Mouse (Mus musculus): ENCODE data around the gene Atn1. TPM values are rescaled to one million over a fixed set of nuclear protein-coding genes. Genes with fewer than 3 reads are reported as not detected.

Gene Atn1
- total RNA-seq, 2 experiments from 2014 or later = 3.0 to 25.1 TPM

DNA sequence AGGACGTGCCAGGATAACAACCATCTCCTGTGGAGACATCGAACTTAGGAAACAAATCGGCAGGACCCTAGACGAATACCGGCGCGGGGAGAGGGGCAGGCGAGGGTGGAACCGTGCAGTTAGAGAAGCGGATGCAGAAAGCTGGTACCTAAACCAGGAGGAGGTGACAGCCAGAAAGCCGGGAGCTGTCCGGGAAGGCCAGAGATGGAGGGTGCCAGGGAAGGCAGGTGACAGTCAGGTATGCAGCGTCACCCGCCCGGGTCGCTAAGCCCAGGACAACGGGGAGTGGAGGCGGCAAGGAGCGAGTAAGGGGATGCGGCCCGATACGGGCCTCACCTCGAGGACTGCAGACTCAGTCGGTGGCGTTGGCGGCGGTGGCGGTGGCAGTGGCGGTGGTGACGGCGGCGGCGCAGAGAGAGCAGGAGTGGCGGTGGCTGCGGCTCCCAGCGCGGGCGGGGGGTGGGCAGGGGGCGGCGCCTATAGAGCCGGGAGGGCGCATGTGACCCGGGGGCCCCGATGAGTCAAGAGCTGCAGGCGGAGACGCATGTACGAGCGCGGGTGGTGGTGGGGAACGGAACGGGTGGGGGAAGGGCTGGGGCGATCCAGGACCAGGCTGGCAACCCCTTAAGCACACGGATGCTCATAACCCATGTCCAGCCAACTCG is 12.9 kb upstream of the Atn1 start, which contains the start of gene Eno2:
TSS of gene Eno2 (minus strand) at position 573 of the 665 bp plus-strand sequence.
- ATAC-seq (replicated peaks; ENCODE audit: poor library complexity, severe bottlenecking) = peak; percentile 74

DNA sequence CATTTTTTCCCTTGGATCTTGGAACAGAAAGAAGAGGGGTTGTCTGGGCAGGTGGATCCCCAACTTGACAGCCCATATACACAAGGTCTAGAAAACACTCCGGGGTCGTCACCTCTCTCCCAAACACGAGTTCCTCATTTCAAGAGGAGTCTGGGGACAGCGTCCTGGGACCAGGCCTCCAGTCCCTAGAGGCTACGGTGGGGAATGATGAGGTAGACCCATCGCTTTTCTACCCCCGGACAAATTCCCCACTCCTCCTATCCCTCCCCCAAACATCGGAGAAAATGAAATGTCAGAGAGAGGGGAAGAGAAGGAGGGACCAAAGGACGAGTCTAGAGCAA is 12.3 kb upstream of the Atn1 start:
- peak; percentile 50 for ATAC-seq (replicated peaks; ENCODE audit: poor library complexity, severe bottlenecking)

DNA sequence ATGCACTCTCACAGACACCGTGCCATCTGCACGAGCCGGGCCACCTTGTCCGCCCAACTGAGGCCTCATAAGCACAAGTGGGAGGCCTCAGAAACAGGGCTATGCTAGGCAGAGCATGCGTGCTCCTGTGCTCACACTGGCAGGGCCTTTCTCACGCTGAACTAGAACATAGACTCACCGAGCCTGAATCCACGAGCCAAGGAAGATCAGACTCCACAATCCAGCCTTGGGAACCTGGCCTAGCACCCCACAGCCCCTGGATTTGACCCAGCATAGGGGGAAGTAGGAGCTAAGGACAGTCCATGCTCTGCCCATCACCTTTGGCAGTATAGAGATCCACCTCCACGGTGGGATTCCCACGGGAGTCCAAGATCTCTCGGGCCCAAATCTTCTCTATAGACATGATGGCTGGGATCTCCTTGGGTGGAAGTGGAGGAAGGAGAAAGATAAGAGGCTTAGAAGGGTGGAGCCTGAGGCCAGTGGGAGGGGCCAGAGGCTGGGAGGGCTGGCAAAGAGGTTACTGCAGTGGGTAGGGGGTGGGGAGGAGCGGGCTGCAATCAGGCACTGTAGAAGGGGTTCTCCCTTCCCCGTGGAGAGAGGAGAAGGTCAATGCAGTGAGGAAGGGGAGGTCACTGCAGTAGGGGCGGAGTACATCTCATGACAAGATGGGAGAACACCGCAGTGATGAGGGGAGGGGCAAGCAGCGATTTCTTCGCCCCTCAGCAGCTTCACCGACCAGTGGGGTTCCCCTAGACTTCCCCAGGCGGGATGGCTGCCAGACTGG is 11.8 kb upstream of the Atn1 start:
- peak; percentile 28 for ATAC-seq (replicated peaks; ENCODE audit: poor library complexity, severe bottlenecking)

DNA sequence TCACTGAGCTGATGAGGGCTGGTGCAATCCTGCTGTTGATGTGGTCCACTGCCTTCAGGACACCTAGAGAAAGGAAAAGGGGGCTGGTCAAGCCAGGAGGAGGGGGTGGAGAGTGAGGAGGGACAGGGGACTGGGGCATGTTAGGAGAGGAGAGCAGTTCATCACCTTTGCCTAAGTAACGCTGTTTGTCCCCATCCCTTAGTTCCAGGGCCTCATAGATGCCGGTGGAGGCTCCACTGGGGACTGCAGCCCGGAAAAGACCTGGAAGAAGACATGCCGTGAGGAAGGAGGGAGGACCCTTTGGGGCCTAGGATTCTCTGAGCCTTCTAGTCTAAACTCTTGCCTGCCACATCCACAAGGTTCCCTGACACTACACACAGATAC is 11.2 kb upstream of the Atn1 start:
- ATAC-seq (replicated peaks; ENCODE audit: poor library complexity, severe bottlenecking) = no peak

DNA sequence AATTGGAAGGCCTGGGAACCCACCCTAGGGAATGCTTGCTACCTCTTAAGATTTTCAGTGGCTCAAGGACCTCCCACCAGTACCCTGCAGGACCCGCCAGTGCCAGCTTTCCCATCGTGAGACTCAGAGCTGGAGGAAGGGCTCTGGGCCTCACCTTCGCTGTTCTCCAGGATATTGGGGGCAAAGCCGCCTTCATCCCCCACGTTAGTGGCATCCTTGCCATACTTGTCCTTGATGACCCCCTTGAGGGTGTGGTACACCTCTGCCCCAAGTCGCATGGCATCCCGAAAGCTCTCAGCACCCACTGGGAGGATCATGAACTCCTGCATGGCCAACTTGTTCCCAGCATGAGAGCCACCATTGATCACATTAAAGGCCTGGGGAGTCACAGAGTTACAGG is 9.6 kb upstream of the Atn1 start:
- no peak for ATAC-seq (replicated peaks; ENCODE audit: poor library complexity, severe bottlenecking)

DNA sequence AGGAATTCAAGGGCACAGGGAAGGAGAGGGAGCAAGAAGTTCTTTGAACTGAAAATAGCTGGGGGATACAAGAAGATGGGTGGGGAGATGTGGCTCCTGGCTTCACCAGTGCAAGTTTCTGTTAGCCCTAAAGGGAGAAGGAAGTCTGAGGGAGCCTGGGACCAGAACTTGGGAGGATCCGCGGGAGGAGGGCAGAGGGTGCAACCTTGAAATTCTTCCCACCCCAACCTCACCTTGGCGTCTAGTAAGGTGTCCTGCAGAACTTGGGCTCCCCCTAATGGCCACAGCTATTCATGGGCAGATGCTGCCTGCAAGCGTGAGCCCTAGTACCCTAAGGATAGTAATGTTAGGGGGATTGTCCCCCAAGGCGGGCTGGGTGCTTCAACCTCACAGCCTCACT is 2.9 kb upstream of the Atn1 start:
- ATAC-seq (replicated peaks; ENCODE audit: poor library complexity, severe bottlenecking) = peak; percentile 87

DNA sequence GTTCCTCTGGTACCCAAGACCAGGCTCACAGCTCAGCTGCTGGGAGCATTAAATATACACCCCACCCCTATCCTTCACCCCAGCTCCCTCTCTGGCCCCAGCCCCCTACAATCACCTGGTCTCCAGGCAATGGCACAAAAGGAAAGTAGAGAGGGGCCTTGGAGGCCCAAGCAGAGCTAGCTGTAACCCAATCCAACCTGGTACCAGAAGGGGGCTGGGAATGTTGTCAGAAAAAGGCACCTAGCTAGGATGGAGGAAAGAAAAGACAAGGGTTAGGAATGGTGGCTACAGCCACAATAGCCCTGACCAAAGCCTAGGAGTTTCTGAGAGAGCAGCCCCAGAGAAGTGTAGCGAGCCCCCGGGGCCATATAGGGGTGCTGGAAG is 2.5 kb upstream of the Atn1 start:
- no peak for ATAC-seq (replicated peaks; ENCODE audit: poor library complexity, severe bottlenecking)

DNA sequence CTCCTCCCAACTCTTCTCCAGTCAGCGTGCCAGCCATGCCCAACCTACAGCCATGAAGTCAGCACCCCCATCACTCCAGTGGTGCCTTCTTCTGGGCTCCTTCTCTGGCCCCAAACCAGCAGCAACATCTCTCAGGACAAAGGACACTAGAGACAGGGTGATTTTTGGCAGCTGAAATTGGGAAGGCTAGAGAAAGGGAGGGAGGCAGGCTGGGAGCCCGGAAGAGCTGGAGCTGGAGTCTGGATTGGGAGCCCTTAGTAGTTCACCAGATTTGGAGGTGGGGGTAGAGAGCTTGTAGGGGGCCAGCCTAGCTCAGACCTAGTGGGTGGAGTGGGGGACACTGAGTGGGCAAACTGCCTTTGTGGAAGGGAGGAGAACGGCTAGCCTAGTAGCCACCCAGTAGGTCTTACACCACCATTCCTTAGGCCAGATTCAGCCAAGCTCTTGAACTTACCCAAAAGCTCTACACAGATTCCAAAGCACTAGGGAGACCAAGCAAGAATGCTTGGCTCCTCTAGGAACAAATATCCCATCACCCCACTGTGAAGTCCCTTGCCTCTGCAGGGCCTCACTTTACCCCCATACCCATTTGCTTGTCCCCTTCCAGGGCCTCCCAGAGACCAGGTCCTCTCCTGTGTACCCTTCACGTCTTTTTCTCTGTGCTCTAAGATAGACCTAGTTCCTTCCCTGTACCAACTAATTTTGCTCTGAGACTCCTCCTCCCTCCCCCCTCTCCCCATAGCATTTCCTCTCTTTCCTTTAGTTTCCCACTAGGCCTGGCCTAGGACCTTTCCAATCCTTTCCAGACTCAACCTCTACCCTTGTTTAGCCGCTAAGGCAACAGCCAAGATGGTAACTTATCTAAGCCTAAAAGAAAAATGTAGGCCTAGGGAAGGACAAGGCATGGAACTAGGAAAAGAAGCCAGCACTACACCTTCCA is 1.9 kb upstream of the Atn1 start:
- no peak for ATAC-seq (replicated peaks; ENCODE audit: poor library complexity, severe bottlenecking)

DNA sequence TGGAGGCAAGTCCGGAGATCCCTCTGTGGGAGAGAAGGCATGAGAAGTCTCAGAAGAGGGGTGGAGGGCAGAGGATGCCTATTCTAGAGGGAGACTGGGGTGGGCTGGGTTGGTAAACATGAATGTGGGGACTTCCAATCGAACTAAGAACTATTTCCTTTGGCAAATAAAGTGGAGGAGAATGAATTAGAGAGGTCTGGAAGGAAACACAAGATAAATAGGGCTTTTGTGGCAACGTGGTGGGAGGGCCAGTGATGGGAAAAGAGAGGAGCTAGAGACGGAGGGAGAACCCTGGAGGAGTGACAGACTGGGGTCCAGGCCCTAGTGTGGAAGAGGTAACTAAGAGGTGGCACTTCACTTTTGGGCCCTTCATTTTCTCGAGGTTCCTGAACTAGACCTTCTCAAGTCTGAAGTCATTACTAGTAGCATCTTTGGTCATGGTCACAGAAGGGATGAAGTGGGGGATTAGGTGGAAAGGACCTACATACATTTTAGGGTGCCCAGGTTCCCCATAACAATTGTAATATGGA is 1.1 kb upstream of the Atn1 start:
- ATAC-seq (replicated peaks; ENCODE audit: poor library complexity, severe bottlenecking) = no peak

DNA sequence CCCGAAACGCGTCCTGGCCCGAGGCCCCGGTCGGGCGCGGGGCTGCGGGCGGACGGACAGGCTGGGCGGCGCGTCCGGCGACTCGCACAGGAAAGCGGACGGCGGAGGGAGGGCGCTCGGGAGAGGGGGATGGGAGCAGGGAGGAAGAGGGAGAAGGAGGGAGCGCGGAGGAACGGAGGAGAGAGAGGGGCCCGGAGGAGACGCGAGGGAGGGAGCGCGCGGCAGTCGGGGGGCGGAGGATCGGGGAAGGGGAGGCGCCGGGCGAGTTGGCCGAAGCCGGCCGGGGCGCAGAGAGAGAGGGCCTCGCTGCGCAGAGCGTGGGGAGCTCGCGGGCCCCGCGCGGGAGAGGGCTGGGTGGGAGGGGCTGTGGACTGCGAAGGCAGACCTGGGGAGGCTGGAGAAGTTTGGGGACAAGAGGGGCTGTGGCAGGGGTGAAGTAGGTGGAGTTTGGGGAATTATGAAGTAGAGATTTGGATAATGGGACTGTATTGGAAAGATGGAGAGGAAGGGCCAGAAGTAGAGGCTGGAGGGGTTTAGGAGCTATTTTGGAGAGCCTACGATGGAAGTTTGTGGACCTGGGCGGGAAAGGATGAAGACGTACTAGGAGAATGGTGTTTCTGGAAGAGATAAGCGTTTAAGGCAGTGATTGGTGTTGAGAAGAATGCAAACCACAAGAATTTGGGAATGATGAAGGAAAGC is 477 bp upstream of the Atn1 start:
- ATAC-seq (replicated peaks; ENCODE audit: poor library complexity, severe bottlenecking) = peak; percentile 47

DNA sequence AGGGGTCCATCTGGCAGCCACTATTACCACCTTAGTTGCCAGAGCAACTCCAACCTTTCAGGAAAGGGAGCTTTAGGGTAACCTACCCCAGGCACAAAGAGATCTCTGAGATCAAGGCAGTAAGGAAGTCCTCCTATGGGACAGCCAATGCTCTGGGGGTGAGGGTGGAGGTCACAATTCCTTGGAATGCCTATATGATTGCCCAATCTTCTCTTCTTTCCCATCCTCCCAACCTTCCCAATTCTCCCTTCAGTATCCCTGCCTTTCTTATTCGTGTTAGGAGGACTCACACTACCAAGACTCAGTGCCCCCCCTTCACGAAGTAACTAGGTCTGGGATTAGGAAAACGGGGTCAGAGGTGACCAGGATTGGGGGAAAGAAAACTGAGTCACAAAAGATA is 1.0 kb downstream of the Atn1 start:
- ATAC-seq (replicated peaks; ENCODE audit: poor library complexity, severe bottlenecking) = no peak

DNA sequence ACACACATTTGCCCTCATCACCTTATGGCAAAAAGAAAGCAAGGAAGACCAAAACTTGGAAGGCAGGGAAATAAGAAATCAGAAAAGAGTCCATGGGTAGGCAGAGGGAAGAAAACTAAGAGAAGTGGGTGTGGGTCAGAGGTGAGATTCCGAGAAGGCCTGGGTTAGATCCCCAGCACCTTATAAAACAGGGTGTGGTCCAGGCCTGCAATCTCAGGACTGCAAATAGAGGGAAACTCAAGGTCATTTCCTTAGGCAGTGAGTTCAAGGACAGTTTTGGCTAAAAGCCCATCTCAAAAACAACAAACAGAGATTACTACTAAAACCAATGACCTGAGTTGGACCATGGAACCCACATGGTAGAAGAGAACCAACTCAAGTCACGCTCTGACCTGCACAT is 2.5 kb downstream of the Atn1 start:
- no peak for ATAC-seq (replicated peaks; ENCODE audit: poor library complexity, severe bottlenecking)

DNA sequence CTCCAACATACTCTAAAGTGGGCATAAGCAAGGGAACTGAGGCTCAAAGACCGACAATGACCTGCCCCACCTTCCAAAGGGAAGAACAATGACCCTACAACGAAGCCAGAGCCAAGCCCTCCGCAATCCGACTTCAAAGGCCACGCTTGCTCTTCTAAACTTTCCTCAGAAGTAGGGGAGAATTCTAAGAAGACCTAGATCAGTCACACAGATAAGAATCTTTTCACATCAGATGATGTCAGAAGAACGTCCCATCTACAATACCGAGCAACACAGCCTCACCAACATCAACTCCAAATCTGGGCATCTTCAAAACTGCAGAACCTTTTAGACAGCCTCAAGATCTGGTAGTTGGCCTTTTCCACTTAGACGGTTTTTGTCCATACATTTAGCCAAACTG is 5.9 kb downstream of the Atn1 start:
- no peak for ATAC-seq (replicated peaks; ENCODE audit: poor library complexity, severe bottlenecking)

DNA sequence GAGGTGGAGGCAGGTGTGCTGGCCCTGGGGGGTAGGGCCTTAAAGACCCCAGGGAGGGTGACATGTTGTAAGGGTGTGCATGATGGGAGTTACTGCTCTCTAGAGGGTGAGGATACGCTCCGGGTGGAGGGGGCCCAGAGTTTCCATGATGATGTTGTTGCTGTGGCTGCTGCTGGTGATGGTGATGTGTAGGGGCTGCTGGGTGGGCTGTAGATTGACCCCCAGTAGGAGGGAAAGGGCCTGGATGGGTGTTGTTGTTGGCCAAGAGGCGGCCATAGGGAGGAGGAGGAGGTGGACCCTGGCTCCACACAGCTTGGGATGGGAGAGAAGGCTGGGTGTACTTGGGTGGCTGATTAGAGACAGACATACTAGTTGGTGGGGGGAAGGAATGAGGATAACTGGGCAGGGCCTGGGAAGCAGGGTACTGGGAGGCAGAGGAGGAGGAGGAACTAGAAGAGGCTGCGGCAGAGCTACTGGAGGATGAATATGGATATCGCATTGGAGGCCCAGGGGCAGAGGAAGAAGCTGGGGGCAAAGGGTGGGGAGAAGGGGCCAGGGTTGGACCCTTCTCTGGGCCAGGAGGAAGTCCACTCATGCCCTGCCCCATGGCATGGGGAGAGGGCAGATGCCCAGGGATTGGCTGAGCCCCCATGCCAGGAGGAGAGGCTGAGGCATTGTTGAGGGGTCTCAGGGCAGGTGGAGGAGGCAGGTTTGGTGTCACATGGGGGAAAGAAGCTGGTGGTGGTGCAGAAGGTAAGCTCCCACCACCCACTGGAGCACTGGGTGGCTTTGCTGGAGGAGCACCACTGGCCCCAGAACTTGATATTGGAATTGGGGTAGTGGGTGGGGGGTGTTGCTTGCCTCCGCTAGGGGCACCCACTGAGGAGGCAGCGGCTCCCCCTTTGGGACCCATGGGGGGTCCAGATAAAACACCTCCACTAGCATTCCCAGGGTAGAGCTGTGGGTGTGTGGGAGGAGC is 9.4 kb downstream of the Atn1 start:
- no peak for ATAC-seq (replicated peaks; ENCODE audit: poor library complexity, severe bottlenecking)

DNA sequence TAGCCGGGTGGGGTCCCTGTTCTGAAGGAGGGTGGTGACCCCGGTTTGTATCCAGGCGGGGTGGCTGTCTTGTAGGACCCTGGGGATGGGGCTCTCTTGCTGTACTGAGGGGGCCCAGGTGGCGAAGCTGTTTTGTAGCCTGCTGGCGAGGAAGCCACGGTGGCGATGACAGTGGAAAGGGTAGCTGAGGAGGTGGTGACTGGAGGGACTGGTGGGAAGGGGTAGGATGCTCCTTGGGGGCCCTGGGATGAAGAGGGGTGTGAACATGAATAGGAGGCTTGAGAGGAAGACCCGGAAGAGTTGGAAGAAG is 10.1 kb downstream of the Atn1 start:
- no peak for ATAC-seq (replicated peaks; ENCODE audit: poor library complexity, severe bottlenecking)

DNA sequence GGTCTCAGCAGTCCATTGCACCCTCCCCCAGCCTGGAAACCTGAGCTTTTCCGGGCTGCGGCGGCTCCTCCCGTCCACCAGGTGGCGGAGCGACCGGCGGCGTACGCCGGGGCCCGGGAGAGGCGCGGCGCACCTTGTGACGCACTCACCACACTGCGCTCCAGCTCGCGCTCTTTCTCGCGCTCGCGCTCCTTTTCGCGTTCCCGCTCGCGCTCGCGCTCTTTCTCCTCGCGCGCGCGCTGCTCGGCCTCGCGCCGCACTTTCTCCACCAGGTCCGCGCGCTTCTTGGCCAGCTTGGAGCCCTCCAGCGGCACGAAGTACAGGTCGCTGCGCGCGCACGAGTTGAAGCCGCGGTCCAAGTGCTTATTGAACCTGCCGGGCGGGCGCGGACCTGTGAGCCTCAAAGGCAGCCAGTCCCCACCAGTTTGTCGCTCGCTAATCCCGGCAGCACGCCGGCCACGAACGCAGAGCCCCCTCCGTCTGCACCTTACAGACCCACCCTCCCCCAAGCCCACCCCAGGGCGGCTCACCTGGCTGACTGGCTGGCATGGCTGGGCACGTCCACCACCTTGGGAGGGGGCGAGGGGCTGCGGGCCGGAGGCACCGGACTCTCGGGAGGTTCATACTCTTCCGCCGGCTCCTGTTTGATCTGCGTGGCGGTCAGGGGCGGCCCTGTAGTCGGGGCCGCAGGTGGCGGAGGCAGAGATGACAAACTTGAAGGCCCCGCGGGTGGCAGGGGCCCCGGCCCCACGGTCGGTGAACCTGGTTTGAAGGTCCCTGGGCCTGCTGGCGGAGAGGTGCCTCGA is 10.6 kb downstream of the Atn1 start:
- peak; percentile 67 for ATAC-seq (replicated peaks; ENCODE audit: poor library complexity, severe bottlenecking)

DNA sequence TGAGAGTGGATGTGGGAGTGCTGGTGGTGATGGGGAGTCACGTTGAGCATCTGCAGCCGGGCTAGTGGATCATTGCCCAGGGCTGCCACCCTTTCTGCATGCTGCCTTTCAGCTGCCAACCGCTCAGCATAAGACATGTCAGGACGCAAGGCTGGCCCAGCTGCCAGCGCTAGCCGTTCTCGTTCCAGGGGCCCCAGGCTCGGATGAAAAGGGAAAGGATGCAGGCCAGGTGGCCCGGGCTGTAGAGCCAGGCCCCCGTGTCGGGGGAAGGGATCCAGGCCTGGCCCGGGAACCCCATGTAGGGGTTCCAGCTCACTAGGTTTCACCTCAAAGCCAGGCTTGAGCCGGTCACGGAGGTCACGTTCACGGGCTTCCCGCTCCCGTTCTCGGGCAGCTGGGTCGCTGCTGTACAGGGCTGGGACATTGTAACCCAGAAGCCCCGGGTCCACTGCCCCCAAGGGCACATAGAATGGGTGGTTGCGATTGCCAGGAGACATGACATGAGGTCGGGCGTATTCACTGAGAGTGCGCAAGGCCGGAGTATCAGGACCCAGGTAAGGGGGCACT is 11.5 kb downstream of the Atn1 start:
- no peak for ATAC-seq (replicated peaks; ENCODE audit: poor library complexity, severe bottlenecking)

DNA sequence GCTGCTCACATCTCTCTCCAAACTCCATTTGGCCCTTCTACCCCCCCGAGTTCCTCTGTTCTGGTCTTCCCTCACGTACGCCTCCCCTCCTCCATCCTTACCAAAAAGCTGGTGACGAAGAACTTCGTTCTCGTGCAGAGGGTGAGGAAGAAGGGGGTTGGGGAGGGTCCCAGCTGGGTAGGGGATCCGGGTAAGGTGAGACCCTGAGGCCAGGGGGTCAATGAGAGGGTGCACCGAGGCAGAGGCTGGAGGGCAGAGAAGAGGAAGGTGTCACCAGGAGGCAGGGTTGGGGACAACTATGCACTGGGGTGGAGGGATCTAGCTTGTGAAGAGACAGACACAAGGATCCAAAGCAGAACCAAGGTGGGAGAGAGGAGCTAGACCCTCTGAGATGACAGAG is 12.7 kb downstream of the Atn1 start:
- no peak for ATAC-seq (replicated peaks; ENCODE audit: poor library complexity, severe bottlenecking)

All from granulocyte monocyte progenitor cell, adult 5-6 weeks (primary cell).